Mouse (Mus musculus): ENCODE measurements at regions not wholly inside any gene's neighbourhood (a gene's known extent, or its start where the extent isn't known, plus 50 kb on each side); places are given as distances from the start of the nearest gene placed in this dataset.

DNA sequence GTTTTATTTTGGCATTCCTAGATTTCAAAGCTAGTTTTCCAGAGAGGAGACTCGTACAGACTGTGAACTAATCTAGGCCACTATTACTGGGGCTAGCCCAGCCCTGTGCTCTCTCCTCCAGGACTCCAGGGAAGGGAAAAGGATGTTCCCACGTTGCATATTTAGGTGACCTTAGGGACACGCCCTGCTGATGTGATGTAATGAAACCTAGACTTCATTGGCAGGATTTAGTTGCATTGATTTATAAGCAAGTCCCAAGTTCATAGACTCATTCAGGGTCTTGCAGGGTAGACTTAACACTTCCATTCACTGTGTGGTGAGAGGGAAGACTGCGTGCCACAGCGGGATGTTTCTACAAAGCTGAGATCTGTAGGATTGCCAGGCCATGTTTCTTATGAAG is 58.0 kb upstream of the Serp2 start:
- H3K27ac ChIP-seq (ENCODE audit: low read depth, low read length): no peak overlapping the region
- H3K4me3 ChIP-seq (ENCODE audit: low read depth, low read length): no peak overlapping the region
- DNase-seq (ENCODE audit: low spot score): no peak
- no peak overlapping the region for H3K4me2 ChIP-seq (ENCODE audit: low read depth, low read length, severe bottlenecking)
- no peaks in the 10 kb centered on the region for H3K36me3 ChIP-seq (ENCODE audit: control insufficient read depth, insufficient read depth, low read length)
- H3K27me3 ChIP-seq (ENCODE audit: control insufficient read depth, insufficient read depth, low read length): no peaks in the 10 kb centered on the region
- H3K4me1 ChIP-seq (replicated peaks; ENCODE audit: control insufficient read depth, insufficient read depth, low read length): no peaks in the 10 kb centered on the region
- no peaks in the 10 kb centered on the region for H3K9me3 ChIP-seq (ENCODE audit: control insufficient read depth, low read length)
- H3K9ac ChIP-seq (ENCODE audit: low read length): no peak overlapping the region
- 90% methylated on average over 5 of the region's 5 CpGs for WGBS
- ATAC-seq (replicated peaks; ENCODE audit: low FRiP score): no peak

- Histone ChIP-seq H3K36me3 (ENCODE audit: control insufficient read depth, insufficient read depth, low read length) (no peaks in the 10 kb centered on the region), H3K27me3 (ENCODE audit: control insufficient read depth, insufficient read depth, low read length) (no peaks in the 10 kb centered on the region), H3K4me2 (ENCODE audit: low read depth, low read length, severe bottlenecking) (no peak overlapping the region), H3K9me3 (ENCODE audit: control insufficient read depth, low read length) (no peaks in the 10 kb centered on the region), H3K4me3 (ENCODE audit: low read depth, low read length) (no peak overlapping the region), H3K27ac (ENCODE audit: low read depth, low read length) (no peak overlapping the region), H3K9ac (ENCODE audit: low read length) (no peak overlapping the region), H3K4me1 (replicated peaks; ENCODE audit: control insufficient read depth, insufficient read depth, low read length) (no peaks in the 10 kb centered on the region)
- WGBS: 94% methylated on average over 6 of the region's 6 CpGs
- DNase-seq (ENCODE audit: low spot score) (no peak), ATAC-seq (replicated peaks; ENCODE audit: low FRiP score) (no peak)
Measured at GRCm38 (mm10) chr14:76613604-76614003, 56.9 kb upstream of the Serp2 start.

- Histone ChIP-seq H3K9me3 (ENCODE audit: control insufficient read depth, low read length) (no peaks in the 10 kb centered on the region), H3K27me3 (ENCODE audit: control insufficient read depth, insufficient read depth, low read length) (no peaks in the 10 kb centered on the region), H3K4me3 (ENCODE audit: low read depth, low read length) (no peak overlapping the region), H3K27ac (ENCODE audit: low read depth, low read length) (no peak overlapping the region), H3K4me2 (ENCODE audit: low read depth, low read length, severe bottlenecking) (no peak overlapping the region), H3K9ac (ENCODE audit: low read length) (no peak overlapping the region), H3K4me1 (replicated peaks; ENCODE audit: control insufficient read depth, insufficient read depth, low read length) (no peaks in the 10 kb centered on the region), H3K36me3 (ENCODE audit: control insufficient read depth, insufficient read depth, low read length) (no peaks in the 10 kb centered on the region)
- DNase-seq (ENCODE audit: low spot score) (no peak), ATAC-seq (replicated peaks; ENCODE audit: low FRiP score) (0 out of 2 replicates have a peak, but pooled peaks have one; percentile 46)
- 53% methylated on average over 11 of the region's 11 CpGs for WGBS
Measured at GRCm38 (mm10) chr14:76610429-76611378, 54.0 kb upstream of the Serp2 start.

All from forebrain, embryonic 11.5 days (tissue).